Mouse (Mus musculus): Measurements from ENCODE around the gene Gm4070. TPM values are rescaled to one million over a fixed set of nuclear protein-coding genes. Genes with fewer than 3 reads are reported as not detected.

Gene Gm4070
- polyA plus RNA-seq (2012; ENCODE audit: low replicate concordance) = 1.3 and 2.2 TPM in 2 replicates

DNA sequence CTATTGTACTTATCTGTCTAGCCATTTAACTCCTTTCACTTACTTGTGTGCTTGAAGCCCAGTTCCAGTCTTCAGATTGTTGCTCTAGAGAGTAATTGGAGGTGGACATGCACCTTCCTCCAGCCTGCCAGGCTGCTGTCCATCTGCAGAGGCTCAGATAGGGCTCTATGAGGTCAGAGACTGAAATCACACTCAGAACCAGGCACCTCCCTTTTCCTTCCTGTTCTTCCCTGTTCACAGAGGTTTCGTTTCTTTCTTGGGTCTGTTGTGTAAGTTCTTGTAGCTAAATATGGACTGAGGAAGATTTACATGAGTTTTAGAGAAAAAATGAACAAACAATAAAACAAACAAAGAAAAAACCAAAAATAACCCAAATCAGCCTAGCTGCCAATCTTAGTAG lies at the start of gene Gm4070:
Gene Gm4070, minus strand, starts transcription at position 156 of the 400 bp plus-strand sequence.

Other genes with a start within 250 kb of the Gm4070 start
- 26.6 and 31.7 TPM in 2 replicates for gene Ilk, start 217.4 kb downstream of the Gm4070 start, polyA plus RNA-seq (2012; ENCODE audit: low replicate concordance)
- gene Rrp8, start 216.6 kb downstream of the Gm4070 start, polyA plus RNA-seq (2012; ENCODE audit: low replicate concordance) = 29.3 and 52.2 TPM in 2 replicates
- 229 and 336 TPM in 2 replicates for gene Taf10, start 209.6 kb downstream of the Gm4070 start, polyA plus RNA-seq (2012; ENCODE audit: low replicate concordance)
- 35.8 and 58.7 TPM in 2 replicates for gene Tpp1, start 201.7 kb downstream of the Gm4070 start, polyA plus RNA-seq (2012; ENCODE audit: low replicate concordance)
- 0.41 and 1.3 TPM in 2 replicates for gene Dchs1, start 166.3 kb downstream of the Gm4070 start, polyA plus RNA-seq (2012; ENCODE audit: low replicate concordance)
- 68.8 and 108 TPM in 2 replicates for gene Mrpl17, start 142.9 kb downstream of the Gm4070 start, polyA plus RNA-seq (2012; ENCODE audit: low replicate concordance)